Mouse (Mus musculus): ENCODE results near the gene Rapsn.

DNA sequence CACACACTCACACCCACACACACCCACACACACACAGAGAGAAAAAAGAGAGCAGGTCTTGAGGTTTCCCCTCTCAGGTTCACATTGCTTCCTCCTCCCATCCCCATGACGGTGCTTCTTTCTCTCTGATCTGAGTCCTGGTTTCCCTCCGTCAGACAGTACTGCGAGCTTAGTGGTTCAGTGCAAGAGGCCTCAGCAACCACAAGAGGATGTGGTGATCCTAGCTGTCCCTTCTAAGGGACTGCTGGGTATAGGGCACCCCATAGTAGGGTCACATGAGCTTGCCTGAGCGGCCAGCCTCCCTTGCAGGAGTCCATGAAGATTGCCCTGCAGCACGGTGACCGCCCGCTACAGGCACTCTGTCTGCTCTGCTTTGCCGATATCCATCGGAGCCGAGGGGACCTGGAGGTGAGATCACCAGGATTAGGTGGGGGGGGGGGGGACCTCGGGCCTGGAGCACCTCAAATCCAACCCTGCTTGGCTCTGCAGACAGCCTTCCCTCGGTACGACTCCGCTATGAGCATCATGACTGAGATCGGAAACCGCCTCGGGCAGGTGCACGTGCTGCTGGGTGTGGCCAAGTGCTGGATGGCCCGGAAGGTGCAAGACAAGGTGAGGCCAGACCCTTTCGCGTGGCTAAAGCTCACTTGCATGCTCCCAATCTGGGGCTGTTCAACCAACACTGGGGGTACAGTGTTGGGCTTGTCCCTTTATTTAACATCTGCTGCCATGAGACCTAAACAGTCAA lies 7.4 kb downstream of the Rapsn start:
- TF ChIP-seq CTCF (IDR thresholded peaks at IDR 0.05; ENCODE audit: low read depth, low read length) (no peak), TAL1 (conservative IDR thresholded peaks at IDR 0.05; ENCODE audit: low read depth, low read length) (no peak), GATA1 (IDR thresholded peaks at IDR 0.05; ENCODE audit: borderline replicate concordance, low read length) (no peak), GATA2 (IDR thresholded peaks at IDR 0.05; ENCODE audit: borderline replicate concordance, low read depth, low read length) (no peak), POLR2AphosphoS5 (IDR thresholded peaks at IDR 0.05; ENCODE audit: insufficient replicate concordance, low read depth, low read length) (no peak)
